Mouse (Mus musculus) forebrain, embryonic 11.5 days (tissue): Measurements from ENCODE around the gene Nmur2. TPM values are rescaled to one million over a fixed set of nuclear protein-coding genes. Genes with fewer than 3 reads are reported as not detected.

Experiments
- ATAC-seq: fragments of 200-750 bp; cut with Nextera tagmentation; replicated peaks from 2 replicates; pipeline ENCODE4 v1.8.0; 2017; ENCODE audit warnings: moderate TSS enrichment; ENCODE audit not compliant: low FRiP score
- DNase-seq: peaks from one replicate; pipeline ENCODE4 v3.0.0-alpha.2; 2017; ENCODE audit warnings: low spot score
- H3K27ac ChIP-seq: fragments of 300-500 bp; sonication (generic); 2 replicates; pipeline ENCODE4 v1.5.1; 2014; ENCODE audit warnings: low read depth, low read length
- H3K27me3 ChIP-seq: fragments of 300-500 bp; sonication (generic); 2 replicates; pipeline ENCODE4 v1.6.1; 2014; ENCODE audit warnings: mild to moderate bottlenecking, low read length, mixed read lengths; ENCODE audit not compliant: control insufficient read depth, insufficient read depth
- H3K36me3 ChIP-seq: fragments of 300-500 bp; sonication (generic); 2 replicates; pipeline ENCODE4 v1.6.1; 2014; ENCODE audit warnings: mild to moderate bottlenecking, low read length, moderate library complexity, mixed read lengths; ENCODE audit not compliant: control insufficient read depth, insufficient read depth
- H3K4me1 ChIP-seq: fragments of 300-500 bp; sonication (generic); replicated peaks from 2 replicates; pipeline ENCODE4 v1.6.1; 2014; ENCODE audit warnings: low read length, mixed read lengths; ENCODE audit not compliant: control insufficient read depth, insufficient read depth
- H3K4me2 ChIP-seq: fragments of 300-500 bp; sonication (generic); 2 replicates; pipeline ENCODE4 v1.6.1; 2014; ENCODE audit warnings: low read depth, mild to moderate bottlenecking, low read length, moderate library complexity, mixed read lengths; ENCODE audit not compliant: severe bottlenecking
- H3K4me3 ChIP-seq: fragments of 300-500 bp; sonication (generic); 2 replicates; pipeline ENCODE4 v1.5.1; 2014; ENCODE audit warnings: low read depth, low read length
- H3K9ac ChIP-seq: fragments of 300-500 bp; sonication (generic); 2 replicates; pipeline ENCODE4 v1.6.1; 2014; ENCODE audit warnings: low read length
- H3K9me3 ChIP-seq: fragments of 300-500 bp; sonication (generic); 2 replicates; pipeline ENCODE4 v1.6.1; 2016; ENCODE audit warnings: low read length, mixed read lengths; ENCODE audit not compliant: control insufficient read depth
- WGBS: fragments of 180-500 bp; shearing (Covaris S2); extraction: QIAGEN DNeasy Blood & Tissue Kit; methylation state at CpG from one replicate; pipeline ENCODE4 v1.1.7; 2014; 5-methylcytosine and 5-hydroxymethylcytosine counted together
- polyA plus RNA-seq: library from polyadenylated mRNA; unstranded; fragments of >200 nt; fragmentation: Nextera tagmentation; extraction: Ambion mirVana; gene quantifications from 2 replicates; pipeline ENCODE4 v1.2.1, GENCODE M21; 2014

Gene Nmur2
- polyA plus RNA-seq: not detected in 2 replicates

GRCm38 (mm10) chr11:56040917-56041316 is at the start of gene Nmur2:
Gene Nmur2 (minus strand): TSS chr11:56041010.
- no peaks in the 10 kb centered on the region for H3K36me3 ChIP-seq
- no peak within 1 kb of the TSS; the same call in 1 of the 2 replicates for H3K9ac ChIP-seq
- no peak within 1 kb of the TSS for H3K27ac ChIP-seq
- WGBS: 7% methylated on average over 6 of the region's 6 CpGs
- H3K27me3 ChIP-seq: no peaks in the 10 kb centered on the region
- H3K4me3 ChIP-seq: no peak within 1 kb of the TSS
- ATAC-seq (0 out of 2 replicates have a peak, but pooled peaks have one; percentile 71), DNase-seq (peak; percentile 56)
- H3K4me1 ChIP-seq: no peaks in the 10 kb centered on the region
- H3K4me2 ChIP-seq: no peak within 1 kb of the TSS
- H3K9me3 ChIP-seq: no peaks in the 10 kb centered on the region

- no peak overlapping the region for H3K4me2 ChIP-seq
- ATAC-seq (no peak), DNase-seq (no peak)
- no peak overlapping the region for H3K4me3 ChIP-seq
- H3K9ac ChIP-seq: no peak overlapping the region
- no peak overlapping the region for H3K27ac ChIP-seq
- H3K4me1 ChIP-seq: no peaks in the 10 kb centered on the region
- 92% methylated on average over 11 of the region's 11 CpGs for WGBS
- H3K9me3 ChIP-seq: no peaks in the 10 kb centered on the region
- no peaks in the 10 kb centered on the region for H3K36me3 ChIP-seq
- no peaks in the 10 kb centered on the region for H3K27me3 ChIP-seq
Measured at GRCm38 (mm10) chr11:56089127-56089689, 48.4 kb upstream of the Nmur2 start.

- no peak for ATAC-seq
- Histone ChIP-seq H3K9ac (no peak overlapping the region), H3K27ac (no peak overlapping the region), H3K9me3 (no peaks in the 10 kb centered on the region), H3K4me2 (no peak overlapping the region), H3K4me3 (no peak overlapping the region), H3K36me3 (no peaks in the 10 kb centered on the region), H3K27me3 (no peaks in the 10 kb centered on the region), H3K4me1 (no peaks in the 10 kb centered on the region)
- no peak for DNase-seq
- WGBS: 88% methylated on average over 7 of the region's 7 CpGs
Measured at GRCm38 (mm10) chr11:56072131-56072530, 31.3 kb upstream of the Nmur2 start.

- H3K36me3 ChIP-seq: no peaks in the 10 kb centered on the region
- no peak for DNase-seq
- H3K27ac ChIP-seq: no peak overlapping the region
- WGBS: 84% methylated on average over 2 of the region's 2 CpGs
- no peaks in the 10 kb centered on the region for H3K27me3 ChIP-seq
- no peak overlapping the region for H3K4me3 ChIP-seq
- no peaks in the 10 kb centered on the region for H3K9me3 ChIP-seq
- H3K9ac ChIP-seq: no peak overlapping the region
- no peak for ATAC-seq
- H3K4me1 ChIP-seq: no peaks in the 10 kb centered on the region
- H3K4me2 ChIP-seq: no peak overlapping the region
Measured at GRCm38 (mm10) chr11:56069658-56070057, 28.8 kb upstream of the Nmur2 start.

GRCm38 (mm10) chr11:56065147-56065546 is 24.3 kb upstream of the Nmur2 start:
- Histone ChIP-seq H3K27me3 (no peaks in the 10 kb centered on the region), H3K4me1 (no peaks in the 10 kb centered on the region), H3K27ac (no peak overlapping the region), H3K36me3 (no peaks in the 10 kb centered on the region), H3K4me3 (no peak overlapping the region), H3K9ac (no peak overlapping the region), H3K4me2 (no peak overlapping the region), H3K9me3 (no peaks in the 10 kb centered on the region)
- DNase-seq (no peak), ATAC-seq (no peak)
- WGBS: 93% methylated on average over 2 of the region's 2 CpGs

- DNase-seq (no peak), ATAC-seq (no peak)
- Histone ChIP-seq H3K4me2 (no peak overlapping the region), H3K36me3 (no peaks in the 10 kb centered on the region), H3K9ac (no peak overlapping the region), H3K4me1 (no peaks in the 10 kb centered on the region), H3K27me3 (no peaks in the 10 kb centered on the region), H3K27ac (no peak overlapping the region), H3K9me3 (no peaks in the 10 kb centered on the region), H3K4me3 (no peak overlapping the region)
- 64% methylated on average over 4 of the region's 4 CpGs for WGBS
Measured at GRCm38 (mm10) chr11:56064575-56064974, 23.8 kb upstream of the Nmur2 start.

GRCm38 (mm10) chr11:56059236-56059635 is 18.4 kb upstream of the Nmur2 start:
- DNase-seq (no peak), ATAC-seq (no peak)
- Histone ChIP-seq H3K27me3 (no peaks in the 10 kb centered on the region), H3K27ac (no peak overlapping the region), H3K36me3 (no peaks in the 10 kb centered on the region), H3K9me3 (no peaks in the 10 kb centered on the region), H3K4me1 (no peaks in the 10 kb centered on the region), H3K4me2 (no peak overlapping the region), H3K4me3 (no peak overlapping the region), H3K9ac (no peak overlapping the region)
- WGBS: 76% methylated on average over 3 of the region's 3 CpGs

GRCm38 (mm10) chr11:56054439-56054838 is 13.6 kb upstream of the Nmur2 start:
- H3K9ac ChIP-seq: no peak overlapping the region
- 82% methylated on average over 7 of the region's 7 CpGs for WGBS
- no peak for DNase-seq
- H3K27me3 ChIP-seq: no peaks in the 10 kb centered on the region
- no peaks in the 10 kb centered on the region for H3K36me3 ChIP-seq
- H3K4me1 ChIP-seq: no peaks in the 10 kb centered on the region
- no peak overlapping the region for H3K27ac ChIP-seq
- no peaks in the 10 kb centered on the region for H3K9me3 ChIP-seq
- H3K4me2 ChIP-seq: no peak overlapping the region
- no peak overlapping the region for H3K4me3 ChIP-seq
- no peak for ATAC-seq

GRCm38 (mm10) chr11:56026854-56027253 is 14.0 kb downstream of the Nmur2 start:
- Histone ChIP-seq H3K4me3 (no peak overlapping the region), H3K9ac (no peak overlapping the region), H3K36me3 (no peaks in the 10 kb centered on the region), H3K9me3 (no peaks in the 10 kb centered on the region), H3K27me3 (no peaks in the 10 kb centered on the region), H3K4me2 (no peak overlapping the region), H3K4me1 (no peaks in the 10 kb centered on the region), H3K27ac (no peak overlapping the region)
- WGBS: 85% methylated on average over 10 of the region's 10 CpGs
- DNase-seq (no peak), ATAC-seq (no peak)
